Mouse (Mus musculus) forebrain, embryonic 16.5 days (tissue): ENCODE results near the gene Hils1. TPM values are rescaled to one million over a fixed set of nuclear protein-coding genes. Genes with fewer than 3 reads are reported as not detected.
A peak's percentile ranks its signal among the peaks of the same experiment; 100 is the strongest.

ENCODE experiments used
- ATAC-seq: fragments of 200-750 bp; cut with Nextera tagmentation; 2 replicates; pipeline ENCODE4 v1.8.0; 2017; ENCODE audit warnings: mild to moderate bottlenecking, moderate library complexity
- H3K27ac ChIP-seq: fragments of 300-500 bp; sonication (generic); 2 replicates; pipeline ENCODE4 v1.5.1; 2014; ENCODE audit warnings: low read length, control low read depth
- H3K27me3 ChIP-seq: fragments of 300-500 bp; sonication (generic); replicated peaks from 2 replicates; pipeline ENCODE4 v1.6.1; 2014; ENCODE audit warnings: low read length; ENCODE audit not compliant: control insufficient read depth, insufficient read depth
- H3K36me3 ChIP-seq: fragments of 300-500 bp; sonication (generic); 2 replicates; pipeline ENCODE4 v1.6.1; 2014; ENCODE audit not compliant: control insufficient read depth, insufficient read depth
- H3K4me1 ChIP-seq: fragments of 300-500 bp; sonication (generic); replicated peaks from 2 replicates; pipeline ENCODE4 v1.6.1; 2014; ENCODE audit warnings: low read length; ENCODE audit not compliant: control insufficient read depth, insufficient read depth
- H3K4me2 ChIP-seq: fragments of 300-500 bp; sonication (generic); 2 replicates; pipeline ENCODE4 v1.6.1; 2014; ENCODE audit warnings: mild to moderate bottlenecking, low read length, control low read depth
- H3K4me3 ChIP-seq: fragments of 300-500 bp; sonication (generic); replicated peaks from 2 replicates; pipeline ENCODE4 v1.5.1; 2014; ENCODE audit warnings: mild to moderate bottlenecking, low read length, control low read depth
- H3K9ac ChIP-seq: fragments of 300-500 bp; sonication (generic); replicated peaks from 2 replicates; pipeline ENCODE4 v1.6.1; 2014; ENCODE audit warnings: low read depth, low read length, control low read depth
- H3K9me3 ChIP-seq: fragments of 300-500 bp; sonication (generic); 2 replicates; pipeline ENCODE4 v1.6.1; 2016; ENCODE audit warnings: low read length; ENCODE audit not compliant: control insufficient read depth
- WGBS: fragments of 180-500 bp; shearing (Covaris S2); extraction: QIAGEN DNeasy Blood & Tissue Kit; methylation state at CpG from one replicate; pipeline ENCODE4 v1.1.7; 2014; 5-methylcytosine and 5-hydroxymethylcytosine counted together
- polyA plus RNA-seq: library from polyadenylated mRNA; unstranded; fragments of >200 nt; fragmentation: Nextera tagmentation; extraction: Ambion mirVana; gene quantifications from 2 replicates; pipeline ENCODE4 v1.2.1, GENCODE M21; 2015

Gene Hils1
- polyA plus RNA-seq, 1 experiment from 2014 or later: not detected

DNA sequence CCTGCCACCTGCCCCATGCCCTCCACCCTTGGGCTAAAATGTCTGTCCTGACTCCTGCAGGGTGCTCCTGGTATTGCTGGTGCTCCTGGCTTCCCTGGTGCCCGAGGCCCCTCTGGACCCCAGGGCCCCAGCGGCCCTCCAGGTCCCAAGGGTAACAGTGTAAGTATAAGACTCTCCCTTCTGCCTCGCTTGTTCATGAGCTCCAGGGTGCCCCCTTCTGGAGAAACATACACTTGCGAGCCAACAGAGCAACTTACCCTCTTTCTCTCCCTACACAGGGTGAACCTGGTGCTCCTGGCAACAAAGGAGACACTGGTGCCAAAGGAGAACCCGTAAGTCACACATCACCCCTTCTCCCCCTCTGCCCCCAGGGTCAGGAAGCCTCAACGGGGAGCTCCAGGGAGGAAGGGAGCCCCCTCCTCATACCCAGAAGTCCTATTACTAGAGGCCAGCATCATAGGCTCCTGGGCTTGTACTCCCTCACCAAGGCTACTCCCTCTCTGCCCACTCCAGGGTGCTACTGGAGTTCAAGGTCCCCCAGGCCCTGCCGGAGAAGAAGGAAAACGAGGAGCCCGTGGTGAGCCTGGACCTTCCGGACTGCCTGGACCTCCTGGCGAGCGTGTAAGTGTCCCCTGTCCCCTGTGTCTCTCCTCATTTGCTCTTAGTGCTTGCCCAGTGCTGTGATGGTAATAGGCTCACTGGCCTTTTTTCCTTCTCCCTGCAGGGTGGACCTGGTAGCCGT, 24.9 kb upstream of the Hils1 start:
- peaks cover 15% of the 10 kb centered on the region for H3K27me3 ChIP-seq
- no peaks in the 10 kb centered on the region for H3K9me3 ChIP-seq
- no peak overlapping the region for H3K9ac ChIP-seq
- 49% methylated on average over 13 of the region's 13 CpGs for WGBS
- no peaks in the 10 kb centered on the region for H3K36me3 ChIP-seq
- H3K4me2 ChIP-seq: no peak overlapping the region
- no peak for ATAC-seq
- no peak overlapping the region for H3K27ac ChIP-seq
- H3K4me1 ChIP-seq: peaks cover 5% of the 10 kb centered on the region
- H3K4me3 ChIP-seq: no peak overlapping the region

DNA sequence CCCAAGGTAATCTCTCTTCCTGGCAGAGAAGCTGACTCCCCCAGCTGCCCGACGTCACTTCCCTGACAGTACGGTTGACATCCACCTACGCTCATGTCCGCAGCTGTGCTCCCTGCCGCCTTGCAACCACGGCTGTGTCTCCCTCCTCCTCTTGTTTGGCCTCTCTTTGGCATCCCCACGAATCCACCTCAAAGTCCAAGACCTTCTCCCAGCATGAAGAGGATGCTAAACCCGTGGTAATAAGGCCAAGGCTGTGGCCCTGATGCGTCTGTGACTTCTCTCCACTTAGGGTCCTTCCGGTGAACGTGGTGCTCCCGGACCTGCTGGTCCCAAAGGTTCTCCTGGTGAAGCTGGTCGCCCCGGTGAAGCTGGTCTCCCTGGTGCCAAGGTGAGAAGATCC, 24.3 kb upstream of the Hils1 start:
- Histone ChIP-seq H3K27me3 (peaks cover 12% of the 10 kb centered on the region), H3K4me1 (no peaks in the 10 kb centered on the region), H3K36me3 (no peaks in the 10 kb centered on the region), H3K4me3 (no peak overlapping the region), H3K9me3 (no peaks in the 10 kb centered on the region), H3K27ac (no peak overlapping the region), H3K9ac (no peak overlapping the region), H3K4me2 (no peak overlapping the region)
- no peak for ATAC-seq
- WGBS: 83% methylated on average over 15 of the region's 15 CpGs

DNA sequence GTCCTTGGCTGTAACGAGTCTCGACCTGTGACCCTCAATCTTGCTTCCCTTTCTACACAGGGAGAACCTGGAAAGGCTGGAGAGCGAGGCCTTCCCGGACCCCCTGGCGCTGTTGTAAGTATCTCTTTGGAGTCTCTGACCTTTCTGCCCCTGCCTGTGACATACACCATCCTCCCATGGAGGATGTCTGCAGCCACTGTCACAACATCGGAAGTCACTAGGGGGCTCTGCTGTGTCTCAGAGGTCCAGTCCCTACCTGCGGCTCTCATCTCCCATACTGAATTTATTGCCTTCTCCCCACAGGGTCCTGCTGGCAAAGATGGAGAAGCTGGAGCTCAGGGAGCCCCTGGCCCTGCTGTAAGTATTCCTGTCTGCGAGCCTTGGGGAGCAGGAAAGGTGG, 23.1 kb upstream of the Hils1 start:
- WGBS: 19% methylated on average over 8 of the region's 8 CpGs
- no peak overlapping the region for H3K27ac ChIP-seq
- H3K9me3 ChIP-seq: no peaks in the 10 kb centered on the region
- H3K4me1 ChIP-seq: no peaks in the 10 kb centered on the region
- no peak for ATAC-seq
- no peak overlapping the region for H3K4me3 ChIP-seq
- H3K9ac ChIP-seq: no peak overlapping the region
- H3K27me3 ChIP-seq: 0 out of 2 replicates have a peak, but pooled peaks cover 2% of the 10 kb centered on the region
- no peak overlapping the region for H3K4me2 ChIP-seq
- H3K36me3 ChIP-seq: no peaks in the 10 kb centered on the region

- H3K4me3 ChIP-seq: no peak overlapping the region
- WGBS: 91% methylated on average over 12 of the region's 12 CpGs
- ATAC-seq: no peak
- H3K4me1 ChIP-seq: no peaks in the 10 kb centered on the region
- H3K36me3 ChIP-seq: no peaks in the 10 kb centered on the region
- 0 out of 2 replicates have a peak, but pooled peaks cover 2% of the 10 kb centered on the region for H3K27me3 ChIP-seq
- H3K9me3 ChIP-seq: no peaks in the 10 kb centered on the region
- H3K4me2 ChIP-seq: no peak overlapping the region
- no peak overlapping the region for H3K9ac ChIP-seq
- H3K27ac ChIP-seq: no peak overlapping the region
These were observed 22.2 kb upstream of the Hils1 start for GRCm38 (mm10) chr11:94945236-94945635.

- Histone ChIP-seq H3K4me3 (no peak overlapping the region), H3K36me3 (no peaks in the 10 kb centered on the region), H3K4me2 (no peak overlapping the region), H3K27me3 (no peaks in the 10 kb centered on the region), H3K27ac (no peak overlapping the region), H3K9ac (no peak overlapping the region), H3K9me3 (no peaks in the 10 kb centered on the region), H3K4me1 (peaks cover 3% of the 10 kb centered on the region; the same call in 1 of the 2 replicates)
- 3% methylated on average over 6 of the region's 6 CpGs for WGBS
- ATAC-seq: 0 out of 2 replicates have a peak, but pooled peaks have one; percentile 33
These were observed 15.2 kb upstream of the Hils1 start for GRCm38 (mm10) chr11:94952169-94952568.

DNA sequence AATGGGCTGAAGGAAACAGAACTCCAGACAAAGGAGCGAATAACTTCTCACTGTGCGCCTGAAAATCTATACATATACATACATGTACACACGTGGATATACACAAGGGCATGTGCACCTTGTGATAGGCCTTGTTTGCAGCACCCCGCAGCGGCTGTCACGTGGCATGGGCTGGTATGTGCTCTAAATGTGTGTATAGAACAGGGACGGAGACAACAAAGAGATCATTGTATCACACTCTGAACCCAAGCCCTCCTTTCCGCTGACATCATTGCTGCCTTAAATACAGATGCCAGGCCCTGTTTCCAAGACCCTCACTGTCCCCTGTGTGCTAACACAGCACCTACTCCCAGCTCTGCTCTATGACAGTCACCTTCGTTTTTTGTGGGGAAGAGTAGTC, 12.3 kb upstream of the Hils1 start:
- H3K36me3 ChIP-seq: no peaks in the 10 kb centered on the region
- H3K27ac ChIP-seq: no peak overlapping the region
- peak overlapping the region; percentile 14; the same call in 1 of the 2 replicates for H3K4me2 ChIP-seq
- ATAC-seq: peak; percentile 49; the same call in 1 of the 2 replicates
- no peak overlapping the region for H3K9ac ChIP-seq
- H3K4me3 ChIP-seq: no peak overlapping the region
- H3K9me3 ChIP-seq: no peaks in the 10 kb centered on the region
- no peaks in the 10 kb centered on the region for H3K27me3 ChIP-seq
- 35% methylated on average over 9 of the region's 9 CpGs for WGBS
- peaks cover 9% of the 10 kb centered on the region for H3K4me1 ChIP-seq

DNA sequence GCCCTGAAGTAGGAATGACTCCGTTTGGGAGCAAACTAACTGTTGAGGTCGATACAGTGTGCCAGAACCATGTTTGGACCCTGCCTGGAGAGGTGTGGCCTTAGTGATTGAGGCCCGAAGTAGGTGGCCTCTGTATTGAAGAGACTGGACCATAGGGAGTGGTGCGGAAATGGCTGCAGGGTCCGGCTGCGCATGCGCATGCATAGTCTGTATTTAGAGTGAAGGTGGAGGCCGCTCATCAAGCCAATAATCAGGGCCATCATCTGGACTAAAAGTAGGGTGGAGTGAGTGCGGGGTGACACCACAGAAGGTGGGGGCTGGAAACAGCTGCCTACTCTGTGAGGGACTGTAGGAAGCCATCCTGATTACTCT, 9.7 kb upstream of the Hils1 start:
- 86% methylated on average over 9 of the region's 9 CpGs for WGBS

DNA sequence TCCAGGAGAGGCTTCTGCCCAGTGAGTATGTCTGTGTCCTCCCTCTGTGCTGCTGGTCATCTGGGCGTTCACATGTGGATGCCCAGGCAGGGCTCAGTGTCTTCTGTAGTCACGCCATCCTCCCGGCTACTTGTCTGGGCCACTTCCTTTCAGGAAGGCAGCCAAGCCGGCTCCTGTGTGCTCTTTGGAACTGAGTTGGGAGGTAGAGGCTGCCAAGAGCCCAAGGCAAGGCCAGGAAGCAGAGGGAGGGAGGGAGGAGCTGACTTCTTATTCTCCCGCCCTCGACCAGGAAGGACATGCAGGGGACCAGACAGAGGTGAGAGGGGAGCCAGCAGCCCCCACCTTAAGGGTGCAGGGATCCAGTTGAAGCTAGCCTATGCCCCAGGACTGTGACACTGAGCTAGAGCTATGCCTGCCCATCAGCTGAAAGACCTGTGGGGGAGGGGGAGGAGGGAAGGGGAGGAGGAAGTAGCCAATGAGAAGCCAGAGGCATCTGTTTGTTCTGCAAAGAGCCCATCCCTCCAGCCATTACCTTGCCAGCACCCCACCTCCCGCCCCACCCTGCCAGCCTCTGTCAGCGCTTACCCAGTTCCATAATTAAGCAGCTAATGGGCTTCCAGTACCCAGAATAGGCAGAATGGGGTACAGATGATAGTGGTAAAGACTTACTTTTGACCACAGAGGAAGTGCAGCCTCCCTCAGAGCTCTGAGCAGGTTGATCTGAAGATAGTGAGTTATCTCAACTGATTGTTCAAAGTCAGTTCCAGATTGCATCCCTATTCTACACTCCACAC, 9.1 kb upstream of the Hils1 start:
- ATAC-seq: peak; percentile 55
- Histone ChIP-seq H3K36me3 (no peaks in the 10 kb centered on the region), H3K4me2 (peak overlapping the region; percentile 23; the same call in 1 of the 2 replicates), H3K9me3 (no peaks in the 10 kb centered on the region), H3K27me3 (no peaks in the 10 kb centered on the region), H3K9ac (no peak overlapping the region), H3K4me3 (no peak overlapping the region), H3K27ac (peak overlapping the region; percentile 20; the same call in 1 of the 2 replicates), H3K4me1 (peaks cover 6% of the 10 kb centered on the region)
- 16% methylated on average over 8 of the region's 8 CpGs for WGBS

More for the DNA sequence above, 9.7 kb upstream of the Hils1 start:
- no peak for ATAC-seq
- Histone ChIP-seq H3K9ac (no peak overlapping the region), H3K4me1 (peaks cover 6% of the 10 kb centered on the region), H3K27ac (peak overlapping the region; percentile 20; the same call in 1 of the 2 replicates), H3K4me3 (no peak overlapping the region), H3K4me2 (no peak overlapping the region), H3K9me3 (no peaks in the 10 kb centered on the region), H3K36me3 (no peaks in the 10 kb centered on the region), H3K27me3 (no peaks in the 10 kb centered on the region)

DNA sequence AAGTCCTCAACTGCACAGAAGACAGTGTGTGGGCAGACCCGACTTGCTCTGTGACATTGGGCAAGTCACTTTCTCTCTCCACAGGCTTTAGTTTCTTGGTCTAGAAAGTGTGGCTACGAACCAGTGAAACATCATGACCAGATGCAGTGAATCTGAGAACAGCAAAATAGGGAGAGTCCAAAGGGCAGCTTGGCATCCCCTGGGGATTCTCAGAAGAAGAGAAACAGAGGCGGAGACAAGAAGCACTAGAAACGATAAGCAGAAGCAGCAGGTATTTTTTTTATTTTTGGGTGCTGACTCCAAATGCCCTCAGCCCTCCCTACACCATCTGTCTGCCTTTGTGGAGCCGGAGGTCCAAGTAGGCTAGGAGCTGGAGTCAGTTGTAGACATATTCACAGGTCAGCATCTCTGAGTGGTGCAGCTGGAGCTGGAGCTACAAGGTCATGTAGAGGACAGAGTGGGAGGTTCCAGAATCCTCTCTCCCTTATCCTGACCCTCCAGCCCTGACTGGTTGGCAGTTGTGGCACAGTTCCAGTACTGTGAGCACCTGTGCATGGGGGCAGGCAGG, 4.8 kb upstream of the Hils1 start:
- no peaks in the 10 kb centered on the region for H3K9me3 ChIP-seq
- no peak for ATAC-seq

More for the DNA sequence above, 4.8 kb upstream of the Hils1 start:
- Histone ChIP-seq H3K27me3 (no peaks in the 10 kb centered on the region), H3K4me3 (no peak overlapping the region), H3K27ac (no peak overlapping the region), H3K36me3 (no peaks in the 10 kb centered on the region), H3K9ac (no peak overlapping the region), H3K4me2 (no peak overlapping the region), H3K4me1 (peaks cover 6% of the 10 kb centered on the region)
- WGBS: 86% methylated on average over 5 of the region's 5 CpGs
